Mouse (Mus musculus) heart, postnatal 36 days (tissue): ENCODE measurements at regions not wholly inside any gene's neighbourhood (a gene's known extent, or its start where the extent isn't known, plus 50 kb on each side); places are given as distances from the start of the nearest gene placed in this dataset.

Experiments used
- DNase-seq, 2 experiments: peaks; one replicate each; pipeline ENCODE4 v3.0.0; 2021 to 2022
- intact Hi-C: fragments of 180-260 bp; cut with DNase I; formaldehyde crosslinking; loops from one replicate; pipeline ENCODE4 v1.15.1; 2025

DNA sequence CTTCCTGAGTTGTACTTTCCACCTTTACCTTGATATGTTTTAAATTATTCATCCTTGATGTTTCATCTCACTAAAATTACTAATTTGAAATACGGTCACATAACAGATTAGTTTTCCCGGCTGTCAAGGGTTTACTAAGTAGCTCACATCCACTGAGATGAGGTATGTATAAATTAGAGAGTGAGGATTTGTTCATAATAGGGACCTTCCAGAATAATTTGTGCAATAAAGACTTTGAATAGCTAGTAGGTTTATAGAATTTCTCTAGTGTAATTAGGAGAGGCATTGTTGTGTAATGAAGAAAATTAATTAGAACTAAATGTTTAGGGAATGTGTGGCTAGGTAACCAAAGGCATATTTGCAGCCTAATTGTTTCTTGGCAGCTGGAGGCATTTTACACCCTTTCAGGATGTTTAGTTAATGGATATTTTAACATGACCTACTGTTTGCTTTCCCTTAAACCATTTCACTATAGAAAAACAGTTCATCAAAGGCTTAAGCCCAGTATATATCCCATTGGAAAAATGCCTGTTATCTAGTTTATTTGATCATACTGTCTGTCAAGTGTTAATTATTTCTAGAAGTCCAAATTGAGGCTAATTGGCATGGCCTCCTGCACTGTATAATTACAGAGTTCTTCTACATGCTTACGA lies 70.8 kb downstream of the Mat2b start:
- no peak for DNase-seq
- intact Hi-C loops, result no loop called here

DNA sequence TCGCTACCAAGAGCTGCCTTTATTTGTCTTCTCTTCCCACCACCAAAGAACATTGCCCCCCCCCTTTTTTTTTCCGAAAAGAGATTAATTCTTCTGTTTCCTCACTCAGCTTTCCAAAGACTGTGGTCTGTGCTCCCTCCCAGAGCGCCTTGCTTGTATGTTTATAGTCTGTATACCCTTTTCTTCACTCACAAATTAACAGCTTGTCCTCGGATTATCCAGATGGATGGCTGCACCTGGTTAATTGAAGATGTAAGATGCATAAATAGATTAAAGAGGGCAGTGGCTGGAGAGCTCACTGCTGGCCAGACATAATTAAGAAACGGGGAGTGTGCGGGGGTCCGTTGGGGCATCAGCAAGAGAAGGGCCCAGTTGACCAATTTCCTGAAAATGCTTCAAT lies 75.0 kb downstream of the Mat2b start:
- intact Hi-C loops, result no loop called here

DNA sequence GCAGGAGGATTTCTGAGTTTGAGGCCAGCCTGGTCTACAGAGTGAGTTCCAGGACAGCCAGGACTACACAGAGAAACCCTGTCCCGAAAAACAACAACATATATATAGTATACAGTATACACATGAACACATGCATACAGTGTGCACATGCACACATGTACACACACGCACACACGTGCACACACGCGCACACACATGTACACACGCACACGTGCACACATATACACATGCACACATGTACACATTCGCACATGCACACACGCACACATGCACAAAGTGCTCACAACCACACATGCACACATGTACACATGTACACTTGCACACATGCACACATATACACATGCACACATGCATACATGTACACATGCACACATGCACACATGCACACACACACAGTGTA lies 92.0 kb downstream of the Mat2b start:
- intact Hi-C loops, result loop anchor here (5.0 kb wide), 1 partner anchor 159 kb away; no protein-coding TSS in a partner anchor
- DNase-seq, result no peak

More for the DNA sequence above, 75.0 kb downstream of the Mat2b start:
- no peak for DNase-seq

DNA sequence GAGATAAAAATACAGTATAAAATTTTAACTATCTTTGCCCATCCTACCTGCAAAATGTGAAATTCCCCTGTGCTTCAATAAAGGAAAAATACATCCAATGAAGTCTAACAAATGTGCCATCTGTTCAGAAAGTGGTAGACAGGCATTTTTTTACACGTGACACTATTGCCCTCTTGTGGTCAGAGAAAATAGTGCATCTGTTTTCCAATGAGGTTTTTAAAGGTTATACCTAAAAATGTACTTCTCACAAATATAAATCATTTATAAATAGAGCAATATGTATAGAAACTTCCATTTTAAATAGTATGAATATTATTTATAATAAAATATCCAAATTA lies 93.5 kb downstream of the Mat2b start:
- intact Hi-C loops, result loop anchor here (2.0 to 5.0 kb wide), 2 partner anchors 161 to 1013 kb away; no protein-coding TSS in a partner anchor
- no peak for DNase-seq

DNA sequence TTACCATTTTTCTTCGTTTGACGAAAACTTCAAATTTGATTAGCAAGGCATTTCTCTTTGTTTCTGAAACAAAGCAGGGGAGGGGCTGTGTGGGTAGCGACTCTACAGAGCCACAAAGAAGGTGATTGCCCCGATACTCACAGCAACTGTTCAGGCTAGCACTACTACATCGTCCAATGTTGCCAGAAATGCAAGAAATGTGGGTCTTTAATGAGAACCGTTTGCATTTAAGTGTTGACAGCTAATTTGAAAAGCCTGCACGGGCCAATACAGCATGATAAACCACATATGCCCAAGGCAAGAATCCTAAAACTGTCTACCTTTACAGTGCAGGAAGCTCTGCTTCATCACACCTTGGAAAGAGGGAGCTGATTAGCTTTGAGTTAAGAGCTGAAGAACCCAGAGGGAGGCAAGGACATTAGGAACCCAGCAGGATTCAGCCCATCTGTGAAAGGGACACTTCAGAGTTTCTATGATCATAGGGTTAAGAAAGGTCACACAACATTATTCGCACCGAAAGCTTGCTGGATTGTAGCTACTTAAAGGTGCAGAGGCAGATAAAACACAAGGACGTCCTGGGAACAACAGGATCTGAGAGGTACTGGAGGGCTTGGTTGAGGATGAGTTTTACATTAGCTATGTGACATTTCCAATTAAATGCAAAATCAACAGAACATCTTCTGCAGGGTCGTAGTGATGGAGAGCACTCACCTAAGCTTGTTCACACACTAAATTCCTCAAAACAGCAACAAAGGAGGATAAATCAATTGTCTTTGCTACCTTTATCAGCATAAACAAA lies 94.0 kb downstream of the Mat2b start:
- intact Hi-C loops, result loop anchor here (2.0 to 5.0 kb wide), 2 partner anchors 161 to 1012 kb away; no protein-coding TSS in a partner anchor
- DNase-seq, result no peak

DNA sequence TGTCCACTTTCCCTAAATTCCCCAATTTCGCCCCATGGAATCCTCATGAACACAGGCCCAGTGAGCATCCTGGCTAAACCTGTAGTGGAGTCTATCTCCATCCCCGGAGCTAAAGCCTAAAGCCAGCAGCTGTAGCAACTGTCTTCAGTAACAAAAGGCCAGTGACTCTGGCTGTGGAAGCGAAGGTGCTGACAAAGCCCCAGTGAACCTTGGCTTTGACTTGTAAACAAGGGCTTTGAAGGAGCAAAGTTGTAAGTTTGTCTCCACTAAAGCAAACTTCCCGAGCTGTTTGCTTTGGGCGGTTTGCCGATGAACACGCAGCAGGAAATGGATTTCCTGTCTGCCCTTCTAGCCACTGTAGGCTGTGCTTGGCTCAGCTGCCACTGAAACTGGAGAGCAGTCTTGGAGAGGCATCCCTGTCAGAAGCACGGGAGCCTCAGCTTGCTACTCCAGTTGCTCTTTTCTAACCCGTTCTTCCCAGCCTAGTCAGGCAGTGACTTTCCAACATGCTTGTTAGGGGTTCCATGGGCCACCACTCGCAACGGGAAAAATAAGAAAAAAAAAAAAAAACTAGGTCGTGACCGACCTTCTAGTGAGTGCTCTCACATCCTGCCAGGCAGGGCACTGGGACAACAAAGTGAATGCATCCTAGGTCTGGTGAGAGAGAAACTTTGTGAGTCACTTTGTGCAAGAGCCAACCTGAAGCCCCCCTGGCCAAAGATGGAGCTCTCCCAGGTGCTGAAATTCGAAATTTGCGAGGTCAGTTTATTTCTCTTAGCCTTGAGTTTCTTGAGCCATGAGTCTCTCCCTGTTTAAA lies 94.8 kb downstream of the Mat2b start:
- intact Hi-C loops, result loop anchor here (2.0 to 5.0 kb wide), 2 partner anchors 162 to 1011 kb away; no protein-coding TSS in a partner anchor
- DNase-seq, result peak in 1 of 2 experiments; percentile 9

DNA sequence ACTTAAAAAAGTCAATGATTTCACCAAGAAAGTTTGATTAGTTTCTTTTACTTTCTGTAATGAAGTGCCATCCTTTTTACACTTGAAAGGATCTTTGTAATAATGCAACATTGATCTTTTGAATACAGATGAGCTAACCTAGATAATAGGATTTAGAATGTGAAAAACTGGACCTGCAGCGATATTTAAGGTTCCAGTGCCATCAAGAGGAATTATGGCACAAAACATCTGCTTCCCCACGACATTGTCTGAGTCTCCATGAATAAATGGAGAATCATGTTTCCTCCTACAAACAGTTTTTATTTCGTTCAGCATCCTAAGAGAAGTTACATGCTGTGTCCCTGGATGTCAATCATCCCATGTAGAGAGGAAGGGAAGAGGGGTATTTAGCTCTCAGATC lies 98.7 kb downstream of the Mat2b start:
- intact Hi-C loops, result no loop called here
- no peak for DNase-seq

DNA sequence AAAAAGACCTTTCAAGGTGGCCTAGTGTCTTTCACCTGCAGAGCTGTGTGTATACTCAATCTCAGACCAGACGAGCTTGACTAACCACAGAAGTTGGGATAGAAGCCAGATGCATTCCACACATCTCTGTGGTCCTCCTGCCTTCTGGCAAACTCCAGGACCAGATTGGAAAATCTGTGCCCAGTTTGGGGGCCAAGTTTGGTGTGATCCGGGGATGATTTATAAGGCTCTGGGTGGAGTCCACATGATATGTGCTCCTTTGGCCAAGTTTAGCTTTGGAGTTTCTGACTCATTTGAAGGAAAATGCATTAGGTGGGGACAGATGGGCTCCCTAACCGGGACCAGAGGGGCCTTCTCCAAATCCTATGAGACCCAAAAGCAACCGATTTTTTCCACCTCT lies 102.9 kb downstream of the Mat2b start:
- intact Hi-C loops, result no loop called here
- no peak for DNase-seq

DNA sequence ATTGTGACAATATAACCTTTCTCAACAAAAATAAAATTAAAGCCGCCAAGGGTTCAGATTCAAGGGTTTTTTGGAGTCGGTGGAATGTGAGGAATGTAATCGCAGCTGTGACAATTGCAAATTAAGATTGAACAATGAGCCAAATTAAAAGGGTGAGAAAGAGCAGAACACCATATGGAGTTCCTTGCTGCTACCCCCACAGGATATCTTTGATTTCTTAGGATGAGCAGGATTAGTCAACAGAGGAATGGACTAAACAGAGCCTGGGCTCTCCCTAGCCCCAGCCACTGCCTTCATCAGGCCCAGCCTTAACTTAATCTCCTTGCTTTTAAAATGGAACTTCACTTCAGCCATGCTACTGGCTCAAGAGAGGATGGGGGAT lies 121.3 kb downstream of the Mat2b start:
- intact Hi-C loops, result no loop called here
- DNase-seq, result no peak

DNA sequence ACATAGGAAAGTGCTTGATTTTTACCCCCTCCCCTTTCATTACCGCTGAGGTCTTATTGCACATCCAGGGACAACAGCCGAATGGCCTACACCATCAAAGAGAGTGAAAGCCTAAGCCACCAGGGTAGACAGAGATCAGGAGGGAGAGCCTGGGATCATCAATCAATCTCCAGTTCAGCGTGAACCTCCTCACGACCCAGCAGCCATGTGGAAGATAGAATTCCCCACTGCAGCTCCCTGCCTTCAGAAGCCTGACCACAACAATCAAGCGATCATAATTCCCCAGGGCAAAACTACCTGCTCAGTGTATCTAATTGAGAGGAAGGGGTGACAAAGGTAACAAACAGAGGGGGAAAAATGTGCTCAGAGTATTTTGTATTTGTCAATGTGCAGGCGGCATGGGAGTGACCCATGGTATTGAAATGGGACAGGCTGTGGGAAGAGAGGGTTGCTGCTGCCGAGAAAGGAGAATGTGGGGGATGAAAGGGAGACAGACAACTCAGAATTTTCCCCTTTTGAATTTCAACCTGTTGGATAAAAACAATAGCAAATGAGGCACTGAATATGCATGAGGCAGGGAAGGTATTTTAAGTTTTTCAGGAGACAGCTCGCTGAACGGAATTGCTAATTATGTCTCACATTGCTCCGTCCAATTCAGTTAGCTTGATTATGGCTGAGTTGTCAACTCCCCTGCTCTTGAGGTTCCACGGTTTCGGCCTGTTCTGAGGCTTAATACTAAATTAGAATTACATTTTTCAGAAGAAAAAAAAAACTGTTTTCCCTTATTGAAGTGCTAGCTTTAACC lies 121.8 kb downstream of the Mat2b start:
- intact Hi-C loops, result no loop called here
- DNase-seq, result no peak

DNA sequence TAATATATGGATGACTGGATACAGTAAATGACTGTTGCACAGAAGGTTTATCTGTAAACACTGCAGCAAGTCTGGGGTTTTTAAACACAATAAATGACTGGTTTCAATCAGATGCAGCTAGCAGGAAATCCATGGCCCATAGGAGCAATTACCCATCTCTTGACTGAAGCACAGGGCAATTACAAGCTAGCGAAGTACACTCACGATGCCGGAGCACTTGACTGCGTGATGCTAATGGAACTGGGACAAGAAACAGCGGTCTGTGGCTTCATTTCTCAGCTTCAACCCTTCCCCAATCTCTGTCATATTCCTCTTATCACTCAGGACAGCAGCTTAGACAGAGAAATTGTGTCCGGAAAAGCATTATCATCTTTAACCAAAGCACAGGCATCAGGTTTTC lies 132.1 kb downstream of the Mat2b start:
- DNase-seq, result no peak
- intact Hi-C loops, result no loop called here

DNA sequence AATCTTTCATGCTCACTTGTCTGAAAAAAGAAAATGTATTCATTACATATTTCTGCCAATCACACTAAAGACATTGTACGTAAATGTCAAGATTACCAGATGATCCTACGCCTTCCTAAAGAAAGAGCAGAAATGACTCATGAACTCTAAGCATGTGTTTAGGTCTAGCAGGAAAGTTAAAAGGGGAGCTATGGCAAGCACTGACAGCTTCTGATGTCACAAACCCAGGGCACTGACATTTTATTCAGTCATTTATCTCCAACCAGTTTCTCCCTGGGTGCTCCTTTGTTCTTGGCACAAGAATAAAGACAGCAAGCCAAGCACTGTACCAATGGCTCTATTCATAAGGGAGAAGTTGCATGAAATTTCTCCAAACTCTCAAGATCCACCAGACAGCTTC lies 133.0 kb downstream of the Mat2b start:
- DNase-seq, result no peak
- intact Hi-C loops, result no loop called here

DNA sequence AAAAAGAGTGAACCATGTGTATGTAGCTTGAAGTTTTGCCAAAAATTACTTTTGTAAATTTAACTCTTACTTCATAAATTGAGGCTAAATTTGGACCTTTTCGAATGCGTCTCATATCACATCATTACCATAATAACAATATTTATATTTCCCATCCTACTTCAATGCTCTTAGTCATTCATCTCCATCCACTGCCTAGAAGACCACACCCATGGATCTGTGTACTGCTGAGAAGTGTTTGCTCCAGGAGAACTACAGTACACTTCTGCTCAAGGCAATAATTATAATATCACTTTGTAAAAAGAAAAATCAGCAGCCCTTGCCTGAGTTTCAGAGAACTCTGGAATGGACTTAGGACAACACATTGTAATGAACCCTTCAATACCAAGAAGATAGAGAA lies 133.6 kb downstream of the Mat2b start:
- DNase-seq, result no peak
- intact Hi-C loops, result no loop called here

DNA sequence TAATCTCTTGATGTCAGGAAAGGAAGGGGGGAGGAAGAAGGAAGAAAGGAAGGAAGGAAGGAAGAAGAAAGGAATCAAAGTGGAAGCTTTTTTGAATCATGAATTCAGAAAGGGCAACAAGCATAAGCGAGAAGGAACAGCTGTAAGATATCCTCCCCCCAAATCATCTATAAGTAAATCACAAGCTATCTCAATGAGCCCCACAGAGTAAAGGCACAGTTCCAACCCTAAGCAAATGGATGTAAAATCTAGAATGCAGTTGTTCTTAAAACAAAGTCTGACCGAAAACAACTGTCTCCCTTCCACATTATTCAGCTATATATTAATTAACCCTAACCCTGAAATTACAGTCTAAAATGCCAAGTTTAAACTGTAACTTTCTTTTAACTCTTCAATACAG lies 136.5 kb downstream of the Mat2b start:
- no peak for DNase-seq
- intact Hi-C loops, result no loop called here

DNA sequence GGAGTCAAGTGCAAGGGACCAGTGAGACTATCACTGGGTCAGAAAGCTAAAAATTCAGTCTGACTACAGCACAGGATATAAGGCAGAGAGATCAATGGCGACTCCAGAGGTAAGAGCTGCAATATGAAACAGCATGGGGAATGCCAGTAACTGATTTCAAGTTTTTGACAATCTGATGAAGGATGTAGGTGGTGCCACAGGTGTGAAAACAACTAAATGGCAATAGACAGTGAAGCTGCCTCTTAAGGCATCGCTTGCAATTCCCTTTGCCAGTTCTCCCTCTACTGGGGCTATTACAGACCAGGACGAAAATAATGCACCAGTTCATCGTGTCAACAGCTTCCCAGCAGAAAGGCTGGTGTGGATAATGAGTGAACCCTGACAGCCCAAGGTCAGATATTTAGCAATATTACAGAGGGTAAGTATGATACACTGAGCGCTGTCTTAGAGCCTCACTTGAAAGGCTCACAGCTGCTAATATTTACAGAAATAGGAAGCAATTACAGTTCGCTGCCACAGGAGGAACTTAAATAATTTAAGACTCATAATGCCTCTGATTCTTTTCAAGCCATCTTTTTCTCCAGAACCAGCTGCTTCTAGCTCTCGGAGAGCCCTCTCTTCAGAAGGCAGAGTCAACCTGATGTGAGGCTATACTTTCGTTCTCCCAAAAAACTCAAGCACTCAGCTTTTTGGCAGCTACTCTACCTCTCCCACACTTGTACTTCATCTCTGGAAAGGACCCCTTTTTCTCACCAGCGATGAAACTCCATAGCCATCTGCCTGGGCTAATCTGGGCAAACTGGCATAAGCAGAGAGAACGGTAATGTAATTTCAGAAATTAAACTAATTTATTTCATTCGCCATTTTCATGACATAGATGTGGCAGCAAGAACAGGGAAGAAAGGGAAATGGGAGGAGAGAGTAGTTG lies 139.9 kb downstream of the Mat2b start:
- intact Hi-C loops, result no loop called here
- DNase-seq, result no peak

DNA sequence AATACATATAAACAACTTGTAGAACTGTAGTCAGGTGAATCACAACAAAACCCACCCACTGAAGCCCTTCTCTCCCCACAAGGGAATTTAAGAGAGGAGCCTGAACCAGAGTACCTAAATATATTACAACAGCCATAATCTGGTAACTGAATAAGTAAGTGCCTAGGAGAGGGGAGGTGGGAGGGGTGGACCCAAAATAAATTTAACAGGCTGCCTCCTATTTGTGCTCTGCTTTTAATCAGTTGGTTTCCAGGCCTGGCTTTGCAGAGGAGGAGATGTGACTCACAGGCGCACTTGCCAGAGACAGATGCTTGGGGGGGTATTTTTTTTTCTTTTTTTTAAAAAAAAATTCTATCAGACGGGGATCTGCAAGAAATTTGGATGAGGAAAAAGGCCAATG lies 142.9 kb downstream of the Mat2b start:
- no peak for DNase-seq
- intact Hi-C loops, result no loop called here

DNA sequence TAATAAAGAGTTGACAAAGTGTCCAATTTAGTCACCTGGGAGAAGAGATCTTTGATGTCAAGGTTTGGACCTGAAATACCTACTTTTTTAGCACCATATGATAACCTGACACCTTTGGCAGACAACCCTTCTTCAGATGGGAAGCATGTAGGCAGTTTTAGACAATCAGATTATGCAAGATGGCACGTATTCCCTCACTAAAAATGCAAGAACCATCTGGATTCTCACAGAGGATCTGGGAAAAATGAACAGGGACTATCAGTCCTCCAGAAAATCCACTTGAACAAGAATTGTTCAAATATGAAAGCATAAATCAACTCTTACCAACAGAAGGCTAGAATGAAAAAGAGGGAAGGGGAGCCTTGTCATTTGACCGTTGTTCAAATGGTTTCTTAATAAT lies 148.4 kb downstream of the Mat2b start:
- intact Hi-C loops, result no loop called here
- DNase-seq, result no peak

DNA sequence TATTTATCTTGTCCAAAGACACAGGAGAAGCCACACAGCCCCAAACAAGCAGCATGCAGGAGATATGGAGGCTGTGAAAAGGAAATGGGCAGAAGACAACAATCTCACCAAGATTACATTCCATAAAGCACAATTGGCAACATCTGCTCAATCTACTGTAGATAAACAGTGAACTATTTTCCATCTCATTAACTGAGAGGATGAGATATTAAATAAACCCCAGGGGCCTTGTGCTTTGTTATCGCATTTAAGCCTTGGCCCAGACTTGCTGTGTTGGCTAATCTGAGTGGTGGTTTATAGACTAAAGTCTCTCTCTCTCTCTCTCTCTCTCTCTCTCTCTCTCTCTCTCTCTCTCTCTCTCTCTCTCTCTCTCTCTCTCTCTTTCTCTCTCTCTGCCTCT lies 149.5 kb downstream of the Mat2b start:
- DNase-seq, result no peak
- intact Hi-C loops, result no loop called here

DNA sequence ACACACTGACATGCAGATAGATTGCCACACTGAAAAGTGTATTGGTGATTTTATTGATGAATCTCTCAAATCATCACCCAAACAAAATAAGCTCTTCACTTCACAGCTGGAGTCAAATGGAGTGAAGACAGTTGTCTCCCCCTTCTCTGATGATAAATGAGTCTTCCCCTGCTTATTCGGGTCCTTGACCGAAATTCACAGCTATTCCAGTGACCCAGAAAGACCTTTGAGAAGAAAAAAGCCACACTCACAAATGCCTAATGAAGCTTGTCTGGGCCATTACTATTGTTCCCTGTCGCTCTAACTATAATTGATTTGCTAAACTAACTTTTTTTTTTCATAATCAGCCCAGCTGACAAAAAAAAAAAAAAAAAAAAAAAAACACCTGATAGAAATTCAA lies 154.8 kb downstream of the Mat2b start:
- intact Hi-C loops, result no loop called here
- no peak for DNase-seq

DNA sequence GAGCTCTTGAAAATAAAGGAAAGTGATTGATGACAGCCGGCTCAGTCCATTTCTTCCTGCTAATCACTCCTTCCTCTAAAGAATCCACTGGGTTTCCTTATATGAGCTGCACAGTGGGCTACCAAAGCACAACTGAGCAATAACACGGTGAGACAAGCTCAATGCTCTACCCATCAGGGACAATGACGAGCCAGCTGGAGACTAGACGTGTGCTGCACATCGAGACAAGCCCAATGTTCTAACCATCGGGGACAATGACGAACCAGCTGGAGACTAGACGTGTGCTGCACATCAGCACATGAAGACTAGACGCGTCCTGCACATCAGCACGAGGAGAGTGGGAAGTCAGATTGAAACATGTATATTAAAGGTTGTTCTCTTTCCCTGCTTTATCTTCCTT lies 155.2 kb downstream of the Mat2b start:
- no peak for DNase-seq
- intact Hi-C loops, result no loop called here
